Mouse (Mus musculus) gonadal fat pad, adult 2 months (tissue): ENCODE data around the gene Lad1. TPM values are rescaled to one million over a fixed set of nuclear protein-coding genes. Genes with fewer than 3 reads are reported as not detected.

Experiments
- DNase-seq: peaks from one replicate; pipeline ENCODE4 v3.0.0-alpha.2; 2012; ENCODE audit warnings: low read depth
- polyA plus RNA-seq: library from polyadenylated mRNA; depleted of rRNA; stranded (reverse); fragments of >200 nt; gene quantifications from 2 replicates; pipeline ENCODE4 v1.2.3, GENCODE M21; 2012

The Lad1 gene
- polyA plus RNA-seq, 1 experiment = 41.3 TPM

GRCm38 (mm10) chr1:135807546-135807945, 10.9 kb upstream of the Lad1 start:
- DNase-seq = no peak

GRCm38 (mm10) chr1:135810180-135810579, 8.2 kb upstream of the Lad1 start:
- no peak for DNase-seq

GRCm38 (mm10) chr1:135811016-135811646, 7.3 kb upstream of the Lad1 start:
- no peak for DNase-seq

GRCm38 (mm10) chr1:135812205-135812604, 6.2 kb upstream of the Lad1 start:
- DNase-seq = no peak

GRCm38 (mm10) chr1:135812618-135813017, 5.8 kb upstream of the Lad1 start:
- no peak for DNase-seq

GRCm38 (mm10) chr1:135813071-135813470, 5.3 kb upstream of the Lad1 start:
- DNase-seq = no peak

- DNase-seq = no peak
Measured at GRCm38 (mm10) chr1:135813687-135814395, 4.6 kb upstream of the Lad1 start.

GRCm38 (mm10) chr1:135814531-135814930, 3.9 kb upstream of the Lad1 start:
- DNase-seq = no peak

GRCm38 (mm10) chr1:135817595-135817994, 803 bp upstream of the Lad1 start:
- no peak for DNase-seq

GRCm38 (mm10) chr1:135820071-135820470, 1.7 kb downstream of the Lad1 start:
- DNase-seq = no peak

- peak; percentile 66 for DNase-seq
Measured at GRCm38 (mm10) chr1:135820736-135821364, 2.5 kb downstream of the Lad1 start.

GRCm38 (mm10) chr1:135821780-135822179, 3.4 kb downstream of the Lad1 start:
- no peak for DNase-seq

GRCm38 (mm10) chr1:135828918-135829317, 10.5 kb downstream of the Lad1 start:
- DNase-seq = no peak

GRCm38 (mm10) chr1:135834206-135834859, 15.9 kb downstream of the Lad1 start:
- DNase-seq = no peak

- DNase-seq = no peak
Measured at GRCm38 (mm10) chr1:135834983-135835382, 16.6 kb downstream of the Lad1 start.

GRCm38 (mm10) chr1:135835716-135836483, 17.5 kb downstream of the Lad1 start, which contains the start of gene Tnnt2:
Gene Tnnt2, plus strand, starts transcription at chr1:135836354.
- no peak for DNase-seq

- no peak for DNase-seq
Measured at GRCm38 (mm10) chr1:135838626-135839025, 20.2 kb downstream of the Lad1 start.

- no peak for DNase-seq
Measured at GRCm38 (mm10) chr1:135839065-135839464, 20.7 kb downstream of the Lad1 start.

- no peak for DNase-seq
Measured at GRCm38 (mm10) chr1:135840675-135841395, 22.4 kb downstream of the Lad1 start.

- DNase-seq = no peak
Measured at GRCm38 (mm10) chr1:135843519-135844262, 25.3 kb downstream of the Lad1 start.
